Mouse (Mus musculus) heart, embryonic 12.5 days (tissue): ENCODE measurements around the gene Gpsm1. TPM values are rescaled to one million over a fixed set of nuclear protein-coding genes. Genes with fewer than 3 reads are reported as not detected.

Source experiments
- ATAC-seq: fragments of 200-750 bp; cut with Nextera tagmentation; 2 replicates; pipeline ENCODE4 v1.8.0; 2017; ENCODE audit warnings: moderate TSS enrichment, moderate library complexity; ENCODE audit not compliant: insufficient number of reproducible peaks, low FRiP score
- H3K27ac ChIP-seq: fragments of 300-500 bp; sonication (generic); 2 replicates; pipeline ENCODE4 v1.5.1; 2016; ENCODE audit warnings: mild to moderate bottlenecking, moderate library complexity; ENCODE audit not compliant: poor library complexity, severe bottlenecking
- H3K27me3 ChIP-seq: fragments of 300-500 bp; sonication (generic); replicated peaks from 2 replicates; pipeline ENCODE4 v1.6.1; 2016; ENCODE audit warnings: mild to moderate bottlenecking, moderate library complexity
- H3K36me3 ChIP-seq: fragments of 300-500 bp; sonication (generic); 2 replicates; pipeline ENCODE4 v1.6.1; 2016; ENCODE audit warnings: mild to moderate bottlenecking, moderate library complexity
- H3K4me1 ChIP-seq: fragments of 300-500 bp; sonication (generic); replicated peaks from 2 replicates; pipeline ENCODE4 v1.6.1; 2016; ENCODE audit warnings: mild to moderate bottlenecking
- H3K4me2 ChIP-seq: fragments of 300-500 bp; sonication (generic); 2 replicates; pipeline ENCODE4 v1.6.1; 2016; ENCODE audit warnings: mild to moderate bottlenecking, moderate library complexity
- H3K4me3 ChIP-seq: fragments of 300-500 bp; sonication (generic); 2 replicates; pipeline ENCODE4 v1.5.1; 2016; ENCODE audit warnings: mild to moderate bottlenecking
- H3K9ac ChIP-seq: fragments of 300-500 bp; sonication (generic); 2 replicates; pipeline ENCODE4 v1.6.1; 2016; ENCODE audit warnings: mild to moderate bottlenecking, moderate library complexity
- H3K9me3 ChIP-seq: fragments of 300-500 bp; sonication (generic); replicated peaks from 2 replicates; pipeline ENCODE4 v1.6.1; 2016; ENCODE audit warnings: mild to moderate bottlenecking, moderate library complexity
- WGBS: fragments of 180-500 bp; shearing (Covaris S2); methylation state at CpG from one replicate; pipeline ENCODE4 v1.1.7; 2016; 5-methylcytosine and 5-hydroxymethylcytosine counted together
- polyA plus RNA-seq: library from polyadenylated mRNA; unstranded; fragments of >200 nt; fragmentation: Nextera tagmentation; extraction: Ambion mirVana; gene quantifications from 2 replicates; pipeline ENCODE4 v1.2.1, GENCODE M21; 2016

Gpsm1 gene
- polyA plus RNA-seq, 1 experiment from 2014 or later, result 39.9 TPM

- H3K4me2 ChIP-seq, result no peak overlapping the region
- no peak overlapping the region for H3K9ac ChIP-seq
- H3K4me3 ChIP-seq, result no peak overlapping the region
- H3K4me1 ChIP-seq, result peaks cover 45% of the 10 kb centered on the region
- H3K27ac ChIP-seq, result 0 out of 2 replicates have a peak overlapping the region, but pooled peaks have one; percentile 3
- H3K27me3 ChIP-seq, result no peaks in the 10 kb centered on the region
- no peak for ATAC-seq
- H3K9me3 ChIP-seq, result no peaks in the 10 kb centered on the region
- H3K36me3 ChIP-seq, result peaks cover 56% of the 10 kb centered on the region
- 83% methylated on average over 13 of the region's 13 CpGs for WGBS
These were observed 8.4 kb downstream of the Gpsm1 start for GRCm38 (mm10) chr2:26323589-26324325.

- no peak for ATAC-seq
- Histone ChIP-seq H3K27me3 (no peaks in the 10 kb centered on the region), H3K36me3 (peaks cover 60% of the 10 kb centered on the region), H3K9me3 (no peaks in the 10 kb centered on the region), H3K4me2 (no peak overlapping the region), H3K4me3 (no peak overlapping the region), H3K9ac (no peak overlapping the region), H3K27ac (no peak overlapping the region), H3K4me1 (peaks cover 41% of the 10 kb centered on the region)
- WGBS, result 40% methylated on average over 2 of the region's 2 CpGs
These were observed 9.6 kb downstream of the Gpsm1 start for GRCm38 (mm10) chr2:26324917-26325316.

GRCm38 (mm10) chr2:26325386-26326181 is 10.3 kb downstream of the Gpsm1 start:
- Histone ChIP-seq H3K27me3 (no peaks in the 10 kb centered on the region), H3K4me1 (peaks cover 42% of the 10 kb centered on the region), H3K36me3 (peaks cover 64% of the 10 kb centered on the region), H3K27ac (peak overlapping the region; percentile 25; the same call in 1 of the 2 replicates), H3K4me2 (no peak overlapping the region), H3K9ac (peak overlapping the region; percentile 56), H3K4me3 (no peak overlapping the region), H3K9me3 (no peaks in the 10 kb centered on the region)
- 61% methylated on average over 15 of the region's 15 CpGs for WGBS
- peak; percentile 75 for ATAC-seq

DNA sequence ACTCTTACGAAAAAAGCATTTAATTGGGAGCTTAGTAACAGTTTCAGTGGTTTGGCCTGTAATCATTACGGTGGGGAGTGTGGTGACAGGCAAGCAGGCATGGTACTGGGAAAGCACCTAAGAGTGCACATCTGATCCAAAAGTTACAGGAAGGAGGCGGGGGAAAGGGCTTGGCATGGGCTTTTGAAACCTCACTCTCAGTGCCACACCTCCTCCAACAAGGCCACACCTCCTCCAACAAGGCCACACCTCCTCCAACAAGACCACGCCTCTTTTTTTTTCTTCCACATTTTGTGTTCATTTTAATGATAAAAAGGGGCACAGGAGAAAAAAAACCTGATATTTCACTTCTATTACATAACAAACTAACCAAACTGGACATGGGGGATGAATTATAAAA is 12.5 kb downstream of the Gpsm1 start:
- H3K27me3 ChIP-seq, result no peaks in the 10 kb centered on the region
- peaks cover 77% of the 10 kb centered on the region for H3K36me3 ChIP-seq
- H3K4me1 ChIP-seq, result peaks cover 37% of the 10 kb centered on the region
- H3K4me2 ChIP-seq, result no peak overlapping the region
- H3K27ac ChIP-seq, result no peak overlapping the region
- H3K9me3 ChIP-seq, result no peaks in the 10 kb centered on the region
- 91% methylated on average over 4 of the region's 4 CpGs for WGBS
- ATAC-seq, result no peak
- H3K9ac ChIP-seq, result no peak overlapping the region
- no peak overlapping the region for H3K4me3 ChIP-seq

GRCm38 (mm10) chr2:26329402-26329801 is 14.1 kb downstream of the Gpsm1 start:
- H3K9me3 ChIP-seq, result no peaks in the 10 kb centered on the region
- ATAC-seq, result peak; percentile 71; the same call in 1 of the 2 replicates
- 41% methylated on average over 8 of the region's 8 CpGs for WGBS
- H3K4me2 ChIP-seq, result no peak overlapping the region
- no peak overlapping the region for H3K4me3 ChIP-seq
- H3K4me1 ChIP-seq, result peaks cover 30% of the 10 kb centered on the region
- no peaks in the 10 kb centered on the region for H3K27me3 ChIP-seq
- peak overlapping the region; percentile 80 for H3K27ac ChIP-seq
- peaks cover 63% of the 10 kb centered on the region for H3K36me3 ChIP-seq
- peak overlapping the region; percentile 51; the same call in 1 of the 2 replicates for H3K9ac ChIP-seq

GRCm38 (mm10) chr2:26330056-26330468 is 14.7 kb downstream of the Gpsm1 start:
- peak; percentile 40 for ATAC-seq
- Histone ChIP-seq H3K9ac (0 out of 2 replicates have a peak overlapping the region, but pooled peaks have one; percentile 17), H3K36me3 (peaks cover 57% of the 10 kb centered on the region), H3K4me1 (peaks cover 26% of the 10 kb centered on the region), H3K27ac (peak overlapping the region; percentile 80), H3K4me3 (no peak overlapping the region), H3K4me2 (no peak overlapping the region), H3K9me3 (no peaks in the 10 kb centered on the region), H3K27me3 (no peaks in the 10 kb centered on the region)
- WGBS, result 86% methylated on average over 4 of the region's 4 CpGs

DNA sequence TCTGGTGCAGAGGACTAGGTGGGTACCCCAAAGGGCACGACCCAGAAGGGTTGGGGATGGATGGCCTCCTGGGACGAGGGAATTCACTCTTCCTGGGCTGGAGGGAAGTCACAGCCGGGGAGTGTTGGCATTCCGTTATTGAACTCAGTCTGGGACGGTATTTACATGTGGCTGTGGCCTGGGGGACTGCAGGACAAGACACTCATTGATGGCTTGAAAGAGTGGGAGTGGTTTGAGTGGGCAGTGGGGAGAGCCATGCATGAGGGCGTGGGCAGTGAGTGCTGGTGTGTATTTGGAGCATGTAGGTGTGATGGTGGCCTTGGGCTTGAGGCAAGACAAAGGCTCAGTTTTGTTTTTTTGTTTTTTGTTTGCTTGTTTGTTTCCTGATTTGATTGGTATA is 15.4 kb downstream of the Gpsm1 start:
- 0 out of 2 replicates have a peak overlapping the region, but pooled peaks have one; percentile 17 for H3K9ac ChIP-seq
- H3K27me3 ChIP-seq, result no peaks in the 10 kb centered on the region
- peaks cover 20% of the 10 kb centered on the region for H3K4me1 ChIP-seq
- no peak overlapping the region for H3K4me2 ChIP-seq
- 0 out of 2 replicates have a peak overlapping the region, but pooled peaks have one; percentile 8 for H3K27ac ChIP-seq
- H3K36me3 ChIP-seq, result peaks cover 52% of the 10 kb centered on the region
- no peak for ATAC-seq
- no peak overlapping the region for H3K4me3 ChIP-seq
- WGBS, result 75% methylated on average over 6 of the region's 6 CpGs
- H3K9me3 ChIP-seq, result no peaks in the 10 kb centered on the region

GRCm38 (mm10) chr2:26338302-26339203 is 23.2 kb downstream of the Gpsm1 start:
- Histone ChIP-seq H3K9me3 (no peaks in the 10 kb centered on the region), H3K4me2 (no peak overlapping the region), H3K4me3 (no peak overlapping the region), H3K36me3 (peaks cover 47% of the 10 kb centered on the region), H3K27me3 (no peaks in the 10 kb centered on the region), H3K9ac (no peak overlapping the region), H3K4me1 (peaks cover 51% of the 10 kb centered on the region), H3K27ac (no peak overlapping the region)
- WGBS, result 87% methylated on average over 10 of the region's 13 CpGs
- ATAC-seq, result no peak

GRCm38 (mm10) chr2:26339204-26339551 is 23.9 kb downstream of the Gpsm1 start:
- no peak for ATAC-seq
- H3K36me3 ChIP-seq, result peaks cover 53% of the 10 kb centered on the region

GRCm38 (mm10) chr2:26341510-26341981 is 26.2 kb downstream of the Gpsm1 start:
- Histone ChIP-seq H3K9me3 (no peaks in the 10 kb centered on the region), H3K9ac (peak overlapping the region; percentile 61), H3K27me3 (no peaks in the 10 kb centered on the region), H3K36me3 (peaks cover 77% of the 10 kb centered on the region), H3K27ac (peak overlapping the region; percentile 95), H3K4me2 (peak overlapping the region; percentile 32), H3K4me1 (peaks cover 51% of the 10 kb centered on the region), H3K4me3 (no peak overlapping the region)
- peak; percentile 48 for ATAC-seq
- 51% methylated on average over 2 of the region's 2 CpGs for WGBS

More at GRCm38 (mm10) chr2:26339204-26339551, 23.9 kb downstream of the Gpsm1 start:
- WGBS, result 81% methylated on average over 5 of the region's 5 CpGs
- Histone ChIP-seq H3K9me3 (no peaks in the 10 kb centered on the region), H3K4me1 (peaks cover 51% of the 10 kb centered on the region), H3K4me2 (no peak overlapping the region), H3K27ac (no peak overlapping the region; the same call in 1 of the 2 replicates), H3K27me3 (no peaks in the 10 kb centered on the region), H3K9ac (no peak overlapping the region), H3K4me3 (no peak overlapping the region)
